Mouse (Mus musculus): ENCODE results near the gene Mrgpre.

DNA sequence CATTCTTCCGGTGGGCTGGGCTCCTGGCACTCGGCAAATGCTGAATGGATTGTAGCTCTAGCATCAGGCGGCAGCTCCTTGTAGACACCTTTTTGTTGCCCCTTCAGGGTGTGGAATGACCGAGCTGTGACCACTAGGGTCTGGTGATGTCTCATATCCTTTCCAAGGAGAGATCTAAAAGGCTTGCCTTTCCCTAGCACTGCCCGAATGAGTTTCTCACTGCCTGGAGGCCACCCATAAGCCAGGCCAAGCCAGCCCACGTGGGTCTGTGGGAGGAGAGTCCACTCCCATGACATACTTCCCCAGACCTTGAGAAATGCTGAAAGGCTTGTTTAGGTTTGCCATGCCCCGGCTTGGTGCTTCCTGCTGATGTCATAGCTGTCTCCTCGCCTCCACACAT is 47.9 kb upstream of the Mrgpre start:
- TF ChIP-seq POLR2A (IDR thresholded peaks at IDR 0.05; ENCODE audit: extremely low read depth, insufficient read depth, low read length) (no peak), CTCF (IDR thresholded peaks at IDR 0.05; ENCODE audit: low read depth, low read length) (no peak)

All from liver, adult 2 months (tissue).